ENCODE assay signal across 8 mouse cellular contexts in the genomic region with DNA sequence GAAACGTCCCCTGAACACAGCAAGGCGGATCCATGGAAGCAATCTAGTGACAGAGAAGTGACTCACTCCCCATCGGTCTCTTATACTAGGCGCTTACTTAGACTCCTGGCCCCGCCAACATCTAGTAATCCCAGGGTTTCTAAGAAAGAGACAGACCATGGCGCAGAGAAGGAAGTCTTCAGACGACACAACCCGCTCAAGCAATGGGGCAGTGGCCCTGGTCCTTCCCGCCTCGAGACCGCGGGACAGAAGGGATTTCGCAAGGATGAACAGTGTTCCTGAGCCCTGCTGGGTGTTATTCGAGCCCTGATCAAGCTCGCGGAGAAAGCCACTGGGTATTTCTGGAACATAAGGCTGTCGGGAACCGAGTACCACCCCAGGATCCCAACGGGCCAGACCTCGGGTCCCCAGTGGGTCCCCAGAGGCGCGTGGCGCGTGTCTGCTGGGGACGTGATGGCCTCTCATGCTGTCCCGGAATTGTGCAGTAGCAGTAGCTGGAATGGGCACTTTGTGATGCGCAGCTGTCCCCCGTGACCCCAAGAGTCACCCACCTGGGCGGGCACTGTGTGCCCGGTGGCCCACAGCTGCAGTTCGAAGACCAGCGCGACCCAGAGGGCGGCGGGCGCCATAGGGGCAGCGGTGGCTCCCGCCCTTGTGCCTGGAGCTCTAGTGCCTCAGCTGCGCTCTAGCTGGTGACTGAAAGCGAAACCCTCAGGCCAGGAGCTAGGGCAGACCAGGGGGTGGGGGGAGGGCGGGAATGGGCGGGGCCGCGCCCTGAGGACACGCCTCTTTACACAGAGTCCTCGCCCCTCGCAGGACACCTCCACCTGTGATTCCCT. TPM values are rescaled to one million over a fixed set of nuclear protein-coding genes. Genes with fewer than 3 reads are reported as not detected.
DNase-seq lines count a peak whose midpoint lies in the region; ATAC-seq lines count a peak whose summit lies in the region.

Gene Tnfrsf1b, minus strand, starts transcription at position 698 of the 839 bp plus-strand sequence.

- peaks cover 10% of the 10 kb centered on the region for H3K4me1 ChIP-seq in forebrain, embryonic 12.5 days
- H3K4me1 ChIP-seq in limb, embryonic 10.5 days = peaks cover 11% of the 10 kb centered on the region
- H3K4me1 ChIP-seq in midbrain, embryonic 10.5 days = peaks cover 14% of the 10 kb centered on the region
- H3K4me1 ChIP-seq in stomach, embryonic 14.5 days (ENCODE audit: control insufficient read depth, insufficient read depth, low read length) = no peaks in the 10 kb centered on the region

- peak within 1 kb of the TSS; percentile 41 for H3K4me3 ChIP-seq in forebrain, embryonic 12.5 days (replicated peaks)
- H3K4me3 ChIP-seq in limb, embryonic 10.5 days = peak within 1 kb of the TSS; percentile 56
- peak within 1 kb of the TSS; percentile 62 for H3K4me3 ChIP-seq in midbrain, embryonic 10.5 days
- peak within 1 kb of the TSS; percentile 38 for H3K4me3 ChIP-seq in stomach, embryonic 14.5 days (ENCODE audit: low read depth, low read length)

- intact Hi-C loops in heart, postnatal 36 days (cut with DNase I) = loop anchor here (1.0 to 5.0 kb wide), 3 partner anchors 26 to 41 kb away; no protein-coding TSS in a partner anchor

- peak; percentile 54 for DNase-seq in urinary bladder, adult 2 months (ENCODE audit: low spot score)
- no peak for DNase-seq in urinary bladder, postnatal 4 days (ENCODE audit: low spot score in 2 of 2)
- DNase-seq in heart, postnatal 36 days = peak; percentile 79 to 83
- DNase-seq in limb, embryonic 10.5 days (ENCODE audit: low spot score) = peak; percentile 59
- peak; percentile 48 for DNase-seq in midbrain, embryonic 10.5 days (ENCODE audit: low spot score)
- no peak for DNase-seq in right cerebral cortex, postnatal 25 days

- ATAC-seq in forebrain, embryonic 12.5 days (ENCODE audit: low FRiP score) = peak; percentile 72; the same call in 1 of the 2 replicates
- ATAC-seq in stomach, embryonic 14.5 days (ENCODE audit: insufficient number of reproducible peaks, insufficient read depth, low FRiP score, low read depth) = peak; percentile 75

- H3K36me3 ChIP-seq in forebrain, embryonic 12.5 days (replicated peaks) = no peaks in the 10 kb centered on the region
- H3K36me3 ChIP-seq in limb, embryonic 10.5 days = no peaks in the 10 kb centered on the region
- H3K36me3 ChIP-seq in midbrain, embryonic 10.5 days = no peaks in the 10 kb centered on the region
- H3K36me3 ChIP-seq in stomach, embryonic 14.5 days (ENCODE audit: control insufficient read depth, insufficient read depth, low read length) = no peaks in the 10 kb centered on the region

- no peaks in the 10 kb centered on the region for H3K9me3 ChIP-seq in forebrain, embryonic 12.5 days
- H3K9me3 ChIP-seq in limb, embryonic 10.5 days (replicated peaks) = no peaks in the 10 kb centered on the region
- H3K9me3 ChIP-seq in midbrain, embryonic 10.5 days (replicated peaks) = no peaks in the 10 kb centered on the region
- no peaks in the 10 kb centered on the region for H3K9me3 ChIP-seq in stomach, embryonic 14.5 days (ENCODE audit: control insufficient read depth, low read depth, low read length)

- H3K27ac ChIP-seq in forebrain, embryonic 12.5 days = no peak within 1 kb of the TSS
- peak within 1 kb of the TSS; percentile 73 for H3K27ac ChIP-seq in limb, embryonic 10.5 days
- H3K27ac ChIP-seq in midbrain, embryonic 10.5 days (replicated peaks) = peak within 1 kb of the TSS; percentile 75
- no peak within 1 kb of the TSS for H3K27ac ChIP-seq in stomach, embryonic 14.5 days (ENCODE audit: low read length)

- peak within 1 kb of the TSS; percentile 33; the same call in 1 of the 2 replicates for H3K9ac ChIP-seq in forebrain, embryonic 12.5 days
- no peak within 1 kb of the TSS; the same call in 1 of the 2 replicates for H3K9ac ChIP-seq in stomach, embryonic 14.5 days (replicated peaks; ENCODE audit: low read depth, low read length)

- H3K27me3 ChIP-seq in forebrain, embryonic 12.5 days = peaks cover 34% of the 10 kb centered on the region
- peaks cover 50% of the 10 kb centered on the region for H3K27me3 ChIP-seq in limb, embryonic 10.5 days (ENCODE audit: low read depth, poor library complexity, severe bottlenecking)
- peaks cover 42% of the 10 kb centered on the region for H3K27me3 ChIP-seq in midbrain, embryonic 10.5 days (ENCODE audit: low read depth, poor library complexity, severe bottlenecking)
- H3K27me3 ChIP-seq in stomach, embryonic 14.5 days (ENCODE audit: control insufficient read depth, insufficient read depth, low read length) = peaks cover 13% of the 10 kb centered on the region; the same call in 1 of the 2 replicates

- peak within 1 kb of the TSS; percentile 74 for H3K4me2 ChIP-seq in forebrain, embryonic 12.5 days
- H3K4me2 ChIP-seq in stomach, embryonic 14.5 days (replicated peaks; ENCODE audit: low read depth, low read length) = peak within 1 kb of the TSS; percentile 95

- 2% methylated on average over 47 of the region's 47 CpGs for WGBS in forebrain, embryonic 12.5 days
- WGBS in limb, embryonic 10.5 days = under 1% methylated on average over 47 of the region's 47 CpGs
- WGBS in midbrain, embryonic 10.5 days = 1% methylated on average over 47 of the region's 47 CpGs
- WGBS in stomach, embryonic 14.5 days = 2% methylated on average over 46 of the region's 47 CpGs

RNA-seq across cellular contexts. Expression of gene Tnfrsf1b, which starts in this region (rescaled TPM):
- polyA plus RNA-seq in urinary bladder, adult 2 months (2012; rRNA removed) = 10.5 TPM in 2 replicates
- polyA plus RNA-seq in forebrain, embryonic 12.5 days (2016; fragmentation: Nextera tagmentation; extraction: Ambion mirVana) = 1.3 and 1.6 TPM in 2 replicates
- total RNA-seq in heart, postnatal 36 days (2021) = 1 to 10 TPM; 6.0 to 8.1 TPM
- 1.9 and 2.1 TPM in 2 replicates for polyA plus RNA-seq in limb, embryonic 10.5 days (2016; fragmentation: Nextera tagmentation; extraction: Ambion mirVana)
- polyA plus RNA-seq in midbrain, embryonic 10.5 days (2016; fragmentation: Nextera tagmentation; extraction: Ambion mirVana) = 2.6 and 3.0 TPM in 2 replicates
- 3.2 and 3.6 TPM in 2 replicates for polyA plus RNA-seq in stomach, embryonic 14.5 days (2014; fragmentation: Nextera tagmentation; extraction: Ambion mirVana)

Comparison
In these comparisons a context has a peak if more than half of its experiments do, and no peak if none do; other contexts are left out.
1. DNase-seq: peak in urinary bladder, adult 2 months (single experiment), heart, postnatal 36 days (2 of 2), limb, embryonic 10.5 days (single experiment) and midbrain, embryonic 10.5 days (single experiment); none in urinary bladder, postnatal 4 days (0 of 2) and right cerebral cortex, postnatal 25 days (single experiment).
2. H3K27ac ChIP-seq: peak in limb, embryonic 10.5 days (single experiment) and midbrain, embryonic 10.5 days (single experiment); none in forebrain, embryonic 12.5 days (single experiment) and stomach, embryonic 14.5 days (single experiment).
3. Peak in every context shown above with its lines, with median percentiles within 50 percentile points of each other: H3K4me3 ChIP-seq.